Mouse (Mus musculus) cerebellum, adult 2 months (tissue): ENCODE data around the gene Caln1.

Experiments used
- CTCF ChIP-seq: fragments of 200-500 bp; IDR thresholded peaks from 2 replicates; pipeline ENCODE4 v1.5.1; 2011; ENCODE audit warnings: low read depth, mild to moderate bottlenecking, control low read depth, low read length, moderate library complexity, borderline replicate concordance; ENCODE audit not compliant: insufficient read depth
- POLR2A ChIP-seq: fragments of 200-500 bp; IDR thresholded peaks from 2 replicates; pipeline ENCODE4 v1.6.1; 2011; ENCODE audit warnings: low read length, control low read depth, borderline replicate concordance; ENCODE audit not compliant: insufficient read depth

- TF ChIP-seq CTCF: peak; percentile 35; the same call in 1 of the 2 replicates
- TF ChIP-seq POLR2A: no peak
Observed at GRCm38 (mm10) chr5:130895991-130896390, 526.7 kb downstream of the Caln1 start.
